Mouse (Mus musculus): Measurements from ENCODE around the gene Plppr3.

DNA sequence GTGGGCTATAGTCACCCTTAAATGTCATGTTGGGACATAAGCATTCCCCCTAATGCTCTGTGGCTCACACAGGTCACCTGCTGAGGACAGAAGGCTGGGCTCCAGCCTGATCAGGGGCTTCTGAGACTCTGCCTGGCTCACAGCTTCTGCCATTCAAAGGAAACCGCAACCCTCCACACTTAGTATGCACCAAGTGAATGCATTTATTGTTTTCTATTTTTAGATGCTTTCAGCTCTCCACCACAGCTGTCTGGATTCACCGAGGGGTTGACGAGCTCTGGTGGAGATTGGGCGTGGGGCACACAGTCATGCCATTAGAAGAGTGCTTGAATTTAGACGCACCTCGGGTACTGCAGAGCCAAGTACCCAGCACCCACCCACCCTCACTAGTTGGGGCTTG lies 1.1 kb downstream of the Plppr3 start:
- TF ChIP-seq EP300 (IDR thresholded peaks at IDR 0.05; ENCODE audit: low read depth) (no peak), CTCF (IDR thresholded peaks at IDR 0.05; ENCODE audit: low read depth) (no peak)
